Mouse (Mus musculus): ENCODE results near the gene Mrpl33.

Gene Mrpl33

DNA sequence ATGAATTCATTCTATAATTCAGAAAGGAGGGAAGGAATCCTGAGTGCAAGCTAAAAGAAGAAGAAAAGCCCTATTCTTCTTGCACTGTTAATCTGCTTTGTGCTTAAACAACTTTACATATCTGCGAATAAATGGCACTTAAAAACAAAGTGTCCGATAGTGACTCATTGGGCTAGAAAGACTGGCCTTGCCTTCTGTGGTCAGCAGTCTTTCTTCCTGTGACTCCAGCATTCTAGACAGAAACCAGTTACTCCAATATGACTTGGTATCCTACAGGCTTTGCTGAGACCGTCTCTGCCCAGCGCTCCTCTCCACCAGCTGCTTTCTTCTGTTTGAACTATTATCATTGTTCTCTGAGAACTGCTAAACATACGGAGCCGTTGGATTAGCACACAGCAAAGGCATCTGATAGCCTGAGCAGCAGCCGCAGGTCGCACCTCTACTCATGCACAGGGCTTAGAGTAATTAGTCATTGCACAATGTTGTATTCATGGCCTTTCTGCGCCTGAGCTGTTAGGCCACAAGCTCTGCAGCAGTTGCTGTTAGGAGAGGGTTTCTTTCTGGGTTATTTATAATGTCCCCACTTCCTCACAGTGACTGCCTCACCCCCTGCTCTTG, 40.0 kb downstream of the Mrpl33 start:
- in situ Hi-C loops (cut with MboI, MseI) = no loop called here

DNA sequence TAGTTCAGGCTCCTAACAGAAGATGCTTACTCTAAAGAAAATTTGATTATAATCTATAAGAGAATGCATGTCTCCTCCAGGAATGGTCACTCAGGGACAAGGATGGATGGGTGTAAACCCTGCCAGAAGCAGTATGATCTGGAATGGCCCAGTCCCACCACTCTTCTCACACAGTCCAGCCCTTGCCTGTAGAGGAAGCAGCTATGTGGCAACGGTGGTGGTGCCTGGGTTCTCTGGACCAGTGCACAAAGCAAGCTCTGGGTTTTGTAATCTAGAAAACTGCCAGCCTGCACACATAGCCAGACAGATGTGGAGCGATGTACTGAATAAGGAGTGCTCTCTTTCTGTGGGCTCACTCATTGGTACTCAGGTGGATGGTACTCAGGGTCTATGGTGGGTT, 43.8 kb downstream of the Mrpl33 start:
- in situ Hi-C loops (cut with MboI, MseI) = no loop called here

DNA sequence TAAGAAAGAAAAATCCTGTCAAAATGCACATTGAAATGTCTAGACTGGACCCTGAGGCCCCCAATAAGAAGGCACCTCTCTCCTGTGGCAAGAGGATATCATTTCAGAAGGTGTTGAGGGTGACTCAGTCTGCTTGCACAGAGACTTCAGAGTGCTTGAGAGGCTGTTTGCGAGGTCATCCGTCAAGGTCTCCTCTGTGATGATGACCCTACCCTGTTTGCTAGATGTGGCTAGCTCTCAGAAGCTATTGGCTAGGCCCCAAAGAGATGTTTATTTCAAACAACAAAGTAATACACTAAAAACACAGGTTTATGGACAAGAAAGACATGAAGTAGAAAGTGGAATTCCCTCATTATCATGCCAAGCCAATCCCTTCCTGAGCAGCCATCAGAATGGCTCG, 45.6 kb downstream of the Mrpl33 start:
- in situ Hi-C loops (cut with MboI, MseI) = no loop called here

DNA sequence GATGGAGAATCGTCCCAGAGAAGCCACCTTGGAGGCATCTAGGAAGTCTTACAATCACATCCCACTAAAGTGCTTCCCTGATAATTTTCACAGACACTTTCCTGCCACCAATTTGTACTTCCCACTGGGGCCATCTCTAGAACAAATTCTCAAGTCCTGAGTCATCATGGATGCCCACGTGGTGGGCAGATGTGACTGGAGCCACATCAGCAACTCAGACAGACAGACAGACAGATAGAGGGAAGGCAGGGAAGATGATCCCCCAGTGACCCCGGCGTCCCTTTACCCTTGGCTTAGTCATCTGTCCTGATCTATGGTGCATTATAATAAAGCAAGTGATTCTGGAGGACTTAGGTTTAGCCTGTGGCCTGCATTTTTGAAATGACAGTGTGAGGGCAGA, 47.5 kb downstream of the Mrpl33 start:
- in situ Hi-C loops (cut with MboI, MseI) = no loop called here

DNA sequence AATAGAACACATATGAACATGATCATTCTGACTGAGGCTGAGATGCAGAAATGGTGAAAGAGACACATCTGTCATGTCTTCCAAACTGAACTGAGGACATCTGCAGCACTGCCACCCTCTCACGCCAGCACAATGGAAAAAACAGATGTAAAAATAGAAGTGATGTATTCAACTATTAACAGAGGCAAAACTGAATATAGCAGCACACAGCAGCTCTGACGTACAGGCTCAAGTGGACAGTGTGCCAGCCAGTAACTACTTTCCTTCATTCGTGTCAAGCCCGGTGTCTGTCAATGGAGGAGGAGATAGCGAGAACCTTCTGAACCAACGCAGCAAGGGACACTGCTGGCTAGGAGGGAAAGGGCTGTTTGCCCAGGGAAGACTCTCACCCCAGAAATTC, 48.1 kb downstream of the Mrpl33 start:
- in situ Hi-C loops (cut with MboI, MseI) = no loop called here

DNA sequence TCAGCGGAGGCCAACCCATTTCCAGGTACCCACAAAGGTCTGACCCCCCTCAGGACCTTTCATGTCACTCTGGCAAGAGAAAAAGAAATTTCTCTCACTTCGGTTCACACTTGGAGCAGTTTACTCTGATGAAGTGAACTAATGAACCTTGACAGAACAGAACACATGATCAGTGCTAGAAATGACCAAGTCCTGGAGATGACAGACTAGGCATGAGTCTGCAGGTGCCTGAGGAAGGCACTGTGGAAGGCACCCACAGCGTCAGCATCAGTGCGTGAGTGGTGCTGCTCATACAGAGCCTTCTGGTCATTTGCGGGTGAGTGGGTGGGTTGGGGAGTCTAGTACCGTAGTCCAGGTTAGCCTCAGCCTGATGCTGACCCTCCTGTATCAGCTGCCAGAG, 49.1 kb downstream of the Mrpl33 start:
- in situ Hi-C loops (cut with MboI, MseI) = no loop called here

DNA sequence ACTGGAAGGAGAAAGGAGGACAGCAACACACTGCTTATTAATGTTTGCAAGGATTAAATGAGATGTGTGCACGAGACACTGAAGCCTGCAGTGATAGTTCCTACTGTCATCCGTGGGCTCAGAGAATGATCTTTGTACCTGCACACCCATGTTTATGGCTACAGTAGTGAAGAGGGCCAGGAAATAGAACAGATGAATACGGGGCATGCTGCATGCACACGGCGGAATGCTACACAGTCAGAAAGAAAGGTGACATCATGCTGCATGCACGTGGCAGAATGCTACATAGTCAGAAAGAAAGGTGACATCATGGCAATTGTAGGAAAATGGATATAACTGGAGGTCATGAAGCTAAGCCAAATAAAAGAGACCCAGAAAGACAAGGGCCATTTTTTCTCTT, 49.8 kb downstream of the Mrpl33 start:
- in situ Hi-C loops (cut with MboI, MseI) = no loop called here

DNA sequence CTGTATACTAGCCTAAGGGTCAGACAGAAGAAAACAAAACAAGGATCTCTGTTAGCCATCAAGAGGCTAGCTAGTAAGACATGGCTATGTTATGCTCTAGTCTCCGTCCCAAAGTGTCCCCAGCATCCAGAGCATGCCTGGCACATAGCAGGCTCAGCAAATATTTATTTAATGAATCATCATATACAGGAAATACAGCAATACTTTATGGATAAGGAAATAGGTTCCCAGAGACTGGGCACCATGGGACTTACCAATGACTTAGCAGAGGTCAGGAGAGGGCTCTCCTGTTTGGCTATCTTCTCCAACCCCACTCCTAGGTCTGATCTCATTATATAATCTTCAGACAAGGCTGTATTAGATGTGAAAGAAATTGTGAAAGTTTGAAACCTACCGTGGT, 50.6 kb downstream of the Mrpl33 start:
- in situ Hi-C loops (cut with MboI, MseI) = no loop called here

DNA sequence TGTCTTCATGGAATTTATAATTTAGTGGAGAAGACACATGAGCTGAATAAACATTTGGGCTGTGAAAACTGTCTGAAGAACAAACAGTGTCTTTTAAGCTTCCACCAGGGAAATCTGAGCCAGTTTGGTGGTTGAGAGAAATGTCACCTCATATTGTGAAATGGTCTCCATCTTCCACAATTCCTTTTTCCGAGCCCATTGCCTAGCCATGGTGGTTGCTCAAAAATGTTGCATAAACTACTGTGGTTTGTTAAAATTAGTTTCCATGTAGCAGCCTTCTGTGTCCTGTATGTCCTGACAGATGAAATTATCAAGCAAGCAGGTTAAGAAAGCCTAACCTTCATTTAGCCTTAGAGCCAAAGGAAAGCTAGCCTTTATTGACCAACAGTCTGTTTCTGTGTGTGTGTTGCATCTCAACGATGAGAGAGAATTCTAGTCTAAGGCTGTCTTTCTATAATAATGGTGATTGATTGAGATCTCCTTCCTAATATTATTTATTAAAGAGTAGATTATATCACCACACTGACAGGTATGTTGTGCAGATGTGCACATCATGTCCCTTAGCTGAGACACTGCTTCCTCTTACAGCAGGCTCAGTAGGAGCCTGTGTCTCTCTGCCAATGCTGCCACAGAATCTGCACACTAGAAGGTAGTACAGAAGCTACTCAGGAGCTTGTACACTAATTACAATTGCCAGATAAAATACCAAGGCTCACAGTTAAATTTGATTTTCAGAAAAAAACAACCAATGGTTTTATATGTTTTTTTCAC, 54.0 kb downstream of the Mrpl33 start:
- in situ Hi-C loops (cut with MboI, MseI) = no loop called here

DNA sequence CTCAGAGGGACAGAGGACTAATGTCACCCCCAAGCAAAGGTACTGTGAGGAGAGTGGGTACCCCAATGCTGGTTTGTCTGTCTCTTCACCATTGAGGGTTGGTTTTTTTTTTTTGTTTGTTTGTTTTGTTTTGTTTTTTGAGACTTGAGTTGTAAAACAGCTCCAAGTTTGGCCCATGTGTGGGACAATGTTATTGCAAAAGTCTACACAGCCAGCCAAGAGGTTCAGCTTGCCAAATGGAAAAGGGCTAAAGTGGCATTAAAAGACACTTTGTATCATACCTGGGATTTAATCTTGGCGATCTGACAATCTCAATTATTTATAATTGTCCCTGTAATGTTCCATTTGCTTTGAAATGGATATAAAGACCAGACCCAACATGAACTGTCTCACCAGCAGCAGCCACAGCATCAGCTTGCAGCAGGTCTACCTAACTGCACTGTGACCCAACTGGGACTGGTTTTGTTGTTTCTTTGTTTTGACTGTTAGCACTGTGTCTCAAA, 59.0 kb downstream of the Mrpl33 start:
- in situ Hi-C loops (cut with MboI, MseI) = no loop called here

DNA sequence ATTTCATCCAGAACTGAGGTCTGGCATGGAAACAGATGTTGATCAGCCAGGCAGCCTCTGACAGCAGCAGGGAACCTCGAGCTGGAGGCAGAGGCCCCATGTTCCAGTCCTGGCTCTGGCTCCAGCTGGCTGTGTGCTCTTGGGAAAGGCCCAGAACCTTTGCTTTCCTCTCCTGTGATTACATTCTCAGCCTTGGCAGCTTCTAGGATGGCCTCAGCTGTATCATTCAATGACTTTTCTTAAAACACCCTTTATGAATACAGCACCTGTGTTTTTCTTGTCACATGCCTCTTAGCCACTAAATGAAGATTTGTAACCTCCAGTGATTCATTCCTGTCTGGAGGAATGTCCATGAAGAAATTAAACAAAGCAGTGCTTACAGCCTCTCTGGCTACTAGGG, 69.4 kb downstream of the Mrpl33 start:
- in situ Hi-C loops (cut with MboI, MseI) = no loop called here

DNA sequence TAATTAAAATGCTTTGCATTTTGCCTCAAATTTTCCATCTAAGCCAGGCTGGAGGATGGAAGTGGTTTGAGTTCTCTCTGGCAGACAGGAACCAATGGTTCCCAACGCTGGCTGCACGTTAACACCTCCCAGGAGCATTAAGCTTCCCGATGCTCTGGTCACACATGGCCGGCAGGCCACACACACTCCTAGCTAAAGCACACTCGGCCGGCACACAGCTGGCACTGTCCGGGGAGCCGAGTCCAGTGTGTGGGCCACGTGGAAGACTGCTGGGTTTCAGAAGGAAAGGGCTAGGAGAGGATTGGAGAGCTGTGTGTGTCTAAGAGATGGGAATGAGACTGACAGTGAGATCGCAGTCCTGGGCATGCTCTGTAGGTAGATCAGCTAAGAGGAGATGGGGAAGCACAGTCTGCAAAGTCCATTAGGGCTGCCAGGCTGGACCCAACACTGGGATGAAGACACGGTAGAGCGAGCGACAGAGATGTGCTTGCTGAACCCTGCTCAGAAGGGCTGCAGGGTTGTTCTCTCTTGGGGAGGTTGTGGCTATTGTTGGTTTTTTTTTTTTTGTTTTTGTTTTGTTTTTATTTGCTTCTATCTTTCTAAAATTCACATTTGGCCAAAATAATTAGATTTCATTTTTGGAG, 71.7 kb downstream of the Mrpl33 start:
- in situ Hi-C loops (cut with MboI, MseI) = no loop called here

DNA sequence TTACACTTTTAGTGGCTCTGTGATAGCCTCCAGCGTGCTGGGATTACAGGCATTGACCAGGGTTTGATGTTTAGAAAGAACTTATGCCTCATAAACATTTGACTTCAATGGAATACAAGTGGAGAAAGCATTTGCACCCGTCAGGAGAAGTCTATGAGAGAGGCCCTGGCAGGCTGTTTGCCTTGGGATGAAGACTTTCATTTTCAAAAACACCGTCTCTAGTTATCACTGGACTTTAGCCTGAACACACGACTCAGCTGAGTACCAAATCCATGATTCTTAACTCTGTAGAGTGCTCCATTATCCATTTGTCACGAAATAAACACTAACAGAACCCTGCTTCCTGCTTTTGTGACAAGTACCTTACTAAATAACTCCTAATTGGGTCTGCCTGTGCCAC, 73.2 kb downstream of the Mrpl33 start:
- in situ Hi-C loops (cut with MboI, MseI) = no loop called here

DNA sequence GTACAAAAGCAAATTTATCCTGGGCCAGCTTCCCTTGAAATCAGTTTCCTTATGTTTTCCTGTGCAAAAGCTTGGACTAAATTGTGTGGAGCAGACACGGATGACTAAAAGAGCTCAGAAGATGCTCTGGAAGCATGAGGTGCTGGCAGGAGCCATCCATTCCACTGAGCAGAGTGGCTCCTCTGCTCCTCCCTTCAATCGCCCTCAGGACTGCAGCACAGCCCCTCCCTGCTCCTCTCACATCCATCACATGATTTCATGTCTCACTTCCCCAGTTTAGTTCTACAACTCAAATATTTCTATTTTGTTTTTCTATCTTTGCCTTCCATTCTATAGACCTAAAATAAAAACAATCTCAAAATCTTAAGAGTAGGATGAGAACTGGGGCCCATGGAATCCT, 74.4 kb downstream of the Mrpl33 start:
- in situ Hi-C loops (cut with MboI, MseI) = no loop called here

DNA sequence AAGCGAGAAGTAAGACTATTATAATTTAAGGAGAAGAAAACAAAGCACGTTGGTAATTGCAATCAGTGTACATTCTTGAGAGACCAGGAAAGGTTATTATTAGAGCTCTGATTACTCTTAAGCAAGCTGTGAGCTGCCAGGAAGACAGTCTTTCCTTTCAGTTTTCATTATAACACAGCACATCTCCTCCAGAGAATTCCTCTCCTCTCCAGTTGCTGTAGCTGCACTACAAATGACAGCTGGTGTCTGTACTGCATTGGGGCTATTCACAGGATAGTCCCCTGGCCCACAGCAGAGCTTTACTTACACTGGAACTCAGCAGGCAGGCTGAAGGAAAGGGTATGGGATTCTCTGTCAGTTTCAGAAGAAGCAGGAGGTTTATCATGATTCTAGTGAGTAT, 76.7 kb downstream of the Mrpl33 start:
- in situ Hi-C loops (cut with MboI, MseI) = no loop called here

DNA sequence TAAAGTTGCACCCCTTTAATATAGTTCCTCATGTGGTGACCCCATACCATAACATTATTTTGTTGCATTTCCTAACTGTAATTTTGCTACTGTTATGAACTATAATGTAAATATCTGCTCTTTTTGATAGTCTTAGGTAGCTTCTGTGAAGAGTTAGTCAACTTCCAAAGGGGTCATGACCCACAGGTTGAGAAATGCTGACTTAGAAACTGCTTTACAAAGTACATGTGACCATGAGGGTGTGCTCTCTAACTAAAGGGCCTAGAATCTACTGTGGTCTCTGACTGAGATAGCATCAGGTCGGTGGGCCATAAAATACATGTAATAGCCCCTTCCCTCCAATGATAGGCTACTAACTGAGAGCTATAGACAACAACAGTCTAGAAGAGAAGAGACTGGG, 81.3 kb downstream of the Mrpl33 start:
- in situ Hi-C loops (cut with MboI, MseI) = no loop called here

DNA sequence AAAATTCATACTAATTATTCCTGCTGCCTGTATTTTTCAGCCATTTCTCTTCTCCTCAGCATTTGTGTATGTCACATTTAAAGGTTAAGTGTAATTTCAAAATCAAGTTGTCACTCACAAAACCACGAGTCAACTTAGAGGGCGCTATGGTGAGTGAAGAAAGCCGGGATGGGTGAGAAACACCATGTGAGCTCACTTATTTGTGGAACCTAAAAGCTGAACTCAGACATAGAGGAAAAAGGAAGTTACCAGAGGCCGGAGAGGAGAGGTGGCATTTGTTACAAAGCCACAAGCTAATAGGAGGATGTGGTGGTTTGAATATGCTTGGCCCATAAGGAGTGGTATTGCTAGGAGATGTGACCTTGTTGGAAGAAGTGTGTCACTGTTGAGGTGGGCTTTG, 83.4 kb downstream of the Mrpl33 start:
- in situ Hi-C loops (cut with MboI, MseI) = loop anchor here (5.0 kb wide), 1 partner anchor 118 kb away; no protein-coding TSS in a partner anchor

DNA sequence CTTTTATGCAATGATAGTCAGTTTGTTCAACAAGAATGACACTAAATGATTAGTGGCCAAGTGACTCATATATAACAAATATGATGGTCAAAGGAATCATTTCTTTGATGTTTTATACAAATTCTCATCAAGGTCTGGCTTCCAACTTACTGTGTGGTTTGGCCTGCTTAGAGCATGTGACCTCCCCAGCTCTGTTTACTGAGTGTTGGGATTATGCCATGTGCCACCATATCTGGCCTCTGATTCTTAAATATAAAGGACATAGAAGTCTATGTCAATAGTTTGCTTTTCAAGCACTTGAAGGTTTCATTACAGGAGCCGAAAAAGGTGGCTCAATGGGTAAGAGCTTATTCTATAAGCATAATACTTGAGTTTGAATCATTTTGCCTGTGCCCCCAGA, 85.6 kb downstream of the Mrpl33 start:
- in situ Hi-C loops (cut with MboI, MseI) = loop anchor here (5.0 kb wide), 1 partner anchor 120 kb away; no protein-coding TSS in a partner anchor

DNA sequence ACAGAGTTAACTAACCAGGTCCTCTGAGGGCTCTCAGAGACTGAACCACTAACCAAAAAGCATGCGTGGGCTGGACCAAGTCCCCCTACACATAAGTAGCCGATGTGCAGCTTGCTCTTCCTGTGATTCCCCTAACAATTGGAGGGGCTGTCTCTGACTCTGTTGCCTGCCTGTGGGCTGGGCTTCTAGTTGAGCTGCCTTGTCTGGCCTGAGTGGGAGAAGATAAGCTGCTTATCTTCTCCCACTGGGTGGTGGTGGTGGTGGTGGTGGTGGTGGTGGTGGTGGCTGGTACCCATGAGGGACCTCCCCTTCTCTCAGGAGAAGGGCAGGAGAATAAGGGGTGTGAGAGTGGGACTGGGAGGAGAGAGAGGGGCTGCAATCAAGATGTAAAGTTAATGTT, 89.3 kb downstream of the Mrpl33 start:
- in situ Hi-C loops (cut with MboI, MseI) = no loop called here

DNA sequence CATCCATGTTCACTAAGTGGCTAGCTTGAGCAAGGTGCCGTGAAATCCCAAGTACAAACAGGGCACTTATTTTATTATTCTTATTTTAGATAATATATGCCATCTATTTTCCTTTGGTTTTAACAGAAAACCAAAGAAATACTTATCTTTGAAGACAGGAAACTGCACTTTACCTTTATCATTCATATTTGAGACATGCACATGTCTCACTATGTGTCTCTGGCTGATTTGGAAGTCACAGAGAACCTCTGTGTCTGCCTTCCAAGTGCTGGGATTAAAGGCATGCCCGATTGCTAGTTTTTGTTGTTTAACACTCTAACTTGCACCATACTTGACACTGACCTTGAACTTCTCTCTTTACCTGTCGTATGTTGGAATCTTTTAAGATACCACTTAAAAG, 91.2 kb downstream of the Mrpl33 start:
- in situ Hi-C loops (cut with MboI, MseI) = no loop called here

DNA sequence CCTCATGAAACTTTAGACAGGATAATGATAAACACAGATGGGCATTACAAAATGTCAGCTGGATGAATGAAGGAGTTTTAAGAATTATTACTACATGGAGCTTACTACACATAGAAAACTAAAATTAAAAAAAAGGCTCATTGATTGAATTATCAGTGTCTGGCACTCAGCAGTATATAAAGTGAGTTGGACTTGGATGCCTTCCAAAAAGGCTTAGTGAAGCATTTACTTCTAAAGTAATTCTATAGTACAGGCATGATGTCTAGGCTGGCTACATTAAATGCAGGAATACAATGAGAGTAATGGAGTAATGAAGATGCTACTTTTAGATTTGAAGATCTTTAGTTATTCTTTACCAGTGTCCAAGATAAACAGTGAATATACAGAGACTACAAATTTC, 96.5 kb downstream of the Mrpl33 start:
- in situ Hi-C loops (cut with MboI, MseI) = no loop called here

DNA sequence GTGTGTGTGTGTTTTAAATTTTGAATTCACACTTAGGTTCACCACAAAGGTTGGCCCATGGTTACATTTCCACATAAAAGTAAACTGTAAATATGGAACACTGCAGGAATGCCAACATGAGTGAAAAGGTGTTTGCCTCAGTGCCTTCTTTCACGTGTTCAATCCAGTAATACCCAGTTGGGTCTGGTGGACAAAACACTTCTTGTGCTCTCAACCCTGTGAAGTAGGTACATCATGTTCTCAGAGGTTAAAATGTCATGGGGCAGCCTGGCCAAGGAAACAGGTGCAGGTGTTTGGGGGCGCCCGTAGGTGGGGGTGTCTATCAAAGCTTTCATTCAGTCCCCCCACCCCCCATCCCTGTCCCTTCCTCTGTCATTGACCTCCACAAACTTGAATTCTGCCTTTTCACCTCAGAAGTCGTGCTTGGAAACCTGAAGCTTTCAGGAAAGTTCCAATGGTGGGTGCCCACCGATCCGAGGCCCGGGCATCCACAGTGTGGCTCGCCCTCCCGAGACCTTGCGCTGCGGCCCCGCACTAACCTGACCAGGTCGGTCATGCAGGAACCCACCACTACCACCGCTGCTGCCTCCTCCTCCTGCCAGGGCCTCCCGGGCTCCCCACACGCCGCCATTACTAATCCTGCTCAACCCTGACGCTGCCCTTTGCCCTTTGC, 100.4 kb downstream of the Mrpl33 start, which contains the start of gene Rbks:
Gene Rbks, minus strand, starts transcription at position 657 of the 673 bp plus-strand sequence.
- in situ Hi-C loops (cut with MboI, MseI) = loop anchor here (5.0 kb wide), 1 partner anchor 120 kb away; no protein-coding TSS in a partner anchor
